Mouse (Mus musculus) erythroblast, embryonic 14.5 days (primary cell): Measurements from ENCODE around the gene Dld. TPM values are rescaled to one million over a fixed set of nuclear protein-coding genes. Genes with fewer than 3 reads are reported as not detected.

Experiments used
- H3K27me3 ChIP-seq: 2 replicates; pipeline ENCODE4 v1.6.1; 2012; ENCODE audit warnings: inconsistent platforms; ENCODE audit not compliant: control insufficient read depth
- H3K36me3 ChIP-seq: 2 replicates; pipeline ENCODE4 v1.6.1; 2012; ENCODE audit warnings: mild to moderate bottlenecking, inconsistent platforms; ENCODE audit not compliant: control insufficient read depth
- H3K4me1 ChIP-seq: 2 replicates; pipeline ENCODE4 v1.6.1; 2012; ENCODE audit warnings: inconsistent platforms; ENCODE audit not compliant: control insufficient read depth
- H3K4me3 ChIP-seq: replicated peaks from 2 replicates; pipeline ENCODE3; 2012; ENCODE audit warnings: moderate library complexity, mild to moderate bottlenecking, inconsistent platforms
- H3K9me3 ChIP-seq: 2 replicates; pipeline ENCODE4 v1.6.1; 2012; ENCODE audit warnings: low read length, inconsistent platforms, mixed read lengths; ENCODE audit not compliant: control insufficient read depth
- GATA1 ChIP-seq: IDR thresholded peaks from 2 replicates; pipeline ENCODE4 v1.6.1; 2012; ENCODE audit warnings: low read length, inconsistent platforms, mixed read lengths
- TAL1 ChIP-seq: IDR thresholded peaks from 3 replicates; pipeline ENCODE4 v1.6.1; 2012; ENCODE audit warnings: low read length, inconsistent platforms, mixed read lengths
- polyA plus RNA-seq: library from polyadenylated mRNA; stranded (reverse); fragments of >175 nt; gene quantifications from 2 replicates; pipeline ENCODE4 v1.2.3, GENCODE M21; 2012

Gene Dld
- polyA plus RNA-seq, 1 experiment: 0.45 TPM

GRCm38 (mm10) chr12:31333261-31333660 lies 18.0 kb downstream of the Dld start:
- H3K9me3 ChIP-seq: no peaks in the 10 kb centered on the region
- no peaks in the 10 kb centered on the region for H3K4me1 ChIP-seq
- no peak overlapping the region for H3K4me3 ChIP-seq
- peaks cover 75% of the 10 kb centered on the region for H3K36me3 ChIP-seq
- TF ChIP-seq TAL1 (no peak), GATA1 (no peak)
- no peaks in the 10 kb centered on the region for H3K27me3 ChIP-seq

GRCm38 (mm10) chr12:31327139-31327538 lies 24.1 kb downstream of the Dld start:
- Histone ChIP-seq H3K4me1 (no peaks in the 10 kb centered on the region), H3K36me3 (peaks cover 18% of the 10 kb centered on the region), H3K27me3 (no peaks in the 10 kb centered on the region), H3K4me3 (no peak overlapping the region), H3K9me3 (no peaks in the 10 kb centered on the region)
- TF ChIP-seq GATA1: no peak
- TF ChIP-seq TAL1: no peak

GRCm38 (mm10) chr12:31323136-31323695 lies 28.0 kb downstream of the Dld start:
- TF ChIP-seq TAL1 (no peak), GATA1 (no peak)

GRCm38 (mm10) chr12:31321532-31321931 lies 29.7 kb downstream of the Dld start:
- H3K4me3 ChIP-seq: no peak overlapping the region
- TF ChIP-seq GATA1 (no peak), TAL1 (no peak)
- H3K36me3 ChIP-seq: no peaks in the 10 kb centered on the region
- H3K9me3 ChIP-seq: no peaks in the 10 kb centered on the region
- no peaks in the 10 kb centered on the region for H3K4me1 ChIP-seq
- H3K27me3 ChIP-seq: no peaks in the 10 kb centered on the region

More at GRCm38 (mm10) chr12:31323136-31323695, 28.0 kb downstream of the Dld start:
- no peaks in the 10 kb centered on the region for H3K36me3 ChIP-seq
- no peaks in the 10 kb centered on the region for H3K4me1 ChIP-seq
- H3K4me3 ChIP-seq: no peak overlapping the region
- H3K9me3 ChIP-seq: no peaks in the 10 kb centered on the region
- no peaks in the 10 kb centered on the region for H3K27me3 ChIP-seq

GRCm38 (mm10) chr12:31320817-31321216 lies 30.4 kb downstream of the Dld start:
- Histone ChIP-seq H3K9me3 (no peaks in the 10 kb centered on the region), H3K27me3 (no peaks in the 10 kb centered on the region), H3K36me3 (no peaks in the 10 kb centered on the region), H3K4me3 (no peak overlapping the region), H3K4me1 (no peaks in the 10 kb centered on the region)
- TF ChIP-seq TAL1 (no peak), GATA1 (no peak)

- no peaks in the 10 kb centered on the region for H3K4me1 ChIP-seq
- TF ChIP-seq GATA1 (no peak), TAL1 (no peak)
These were observed 32.8 kb downstream of the Dld start for GRCm38 (mm10) chr12:31318409-31318963.

GRCm38 (mm10) chr12:31317670-31318408 lies 33.4 kb downstream of the Dld start:
- TF ChIP-seq TAL1 (no peak), GATA1 (no peak)
- Histone ChIP-seq H3K36me3 (no peaks in the 10 kb centered on the region), H3K27me3 (no peaks in the 10 kb centered on the region), H3K4me1 (no peaks in the 10 kb centered on the region), H3K9me3 (no peaks in the 10 kb centered on the region), H3K4me3 (no peak overlapping the region)

More at GRCm38 (mm10) chr12:31318409-31318963, 32.8 kb downstream of the Dld start:
- Histone ChIP-seq H3K4me3 (no peak overlapping the region), H3K9me3 (no peaks in the 10 kb centered on the region), H3K36me3 (no peaks in the 10 kb centered on the region), H3K27me3 (no peaks in the 10 kb centered on the region)

- Histone ChIP-seq H3K36me3 (no peaks in the 10 kb centered on the region), H3K4me3 (no peak overlapping the region), H3K4me1 (no peaks in the 10 kb centered on the region), H3K9me3 (no peaks in the 10 kb centered on the region), H3K27me3 (no peaks in the 10 kb centered on the region)
- no peak for TF ChIP-seq TAL1
- TF ChIP-seq GATA1: no peak
These were observed 35.3 kb downstream of the Dld start for GRCm38 (mm10) chr12:31315961-31316360.

GRCm38 (mm10) chr12:31314310-31314709 lies 36.9 kb downstream of the Dld start:
- Histone ChIP-seq H3K9me3 (no peaks in the 10 kb centered on the region), H3K4me1 (no peaks in the 10 kb centered on the region), H3K36me3 (no peaks in the 10 kb centered on the region), H3K4me3 (no peak overlapping the region), H3K27me3 (no peaks in the 10 kb centered on the region)
- TF ChIP-seq GATA1 (no peak), TAL1 (no peak)
